Mouse (Mus musculus): ENCODE data around the gene Nars2.
A peak's percentile ranks its signal among the peaks of the same experiment; 100 is the strongest.
"Not testable (repeated sequence)": the region's sequence is repeated elsewhere in the genome, so short reads cannot be mapped to it uniquely, and the experiment has no call there.

Nars2 gene

GRCm38 (mm10) chr7:96951281-96952051, at the start of gene Nars2:
Gene Nars2, plus strand, starts transcription at chr7:96951505.
- DNase-seq (ENCODE audit: low spot score): peak; percentile 92

- DNase-seq (ENCODE audit: low spot score): no peak
These were observed 49.1 kb upstream of the Nars2 start for GRCm38 (mm10) chr7:96902183-96902582.

GRCm38 (mm10) chr7:96903088-96903985, 48.0 kb upstream of the Nars2 start:
- no peak for DNase-seq (ENCODE audit: low spot score)

- no peak for DNase-seq (ENCODE audit: low spot score)
These were observed 46.9 kb upstream of the Nars2 start for GRCm38 (mm10) chr7:96904442-96904841.

- DNase-seq (ENCODE audit: low spot score): no peak
These were observed 46.4 kb upstream of the Nars2 start for GRCm38 (mm10) chr7:96904936-96905335.

- DNase-seq (ENCODE audit: low spot score): no peak
These were observed 45.9 kb upstream of the Nars2 start for GRCm38 (mm10) chr7:96905422-96905821.

- no peak for DNase-seq (ENCODE audit: low spot score)
These were observed 45.1 kb upstream of the Nars2 start for GRCm38 (mm10) chr7:96906216-96906615.

GRCm38 (mm10) chr7:96907971-96908680, 43.2 kb upstream of the Nars2 start:
- no peak for DNase-seq (ENCODE audit: low spot score)

GRCm38 (mm10) chr7:96909856-96910255, 41.4 kb upstream of the Nars2 start:
- DNase-seq (ENCODE audit: low spot score): no peak

- no peak for DNase-seq (ENCODE audit: low spot score)
These were observed 40.9 kb upstream of the Nars2 start for GRCm38 (mm10) chr7:96910310-96910960.

- peak; percentile 84 for DNase-seq (ENCODE audit: low spot score)
These were observed 37.3 kb upstream of the Nars2 start for GRCm38 (mm10) chr7:96914031-96914430.

- peak; percentile 57 for DNase-seq (ENCODE audit: low spot score)
These were observed 35.7 kb upstream of the Nars2 start for GRCm38 (mm10) chr7:96915452-96916105.

- DNase-seq (ENCODE audit: low spot score): no peak
These were observed 30.7 kb upstream of the Nars2 start for GRCm38 (mm10) chr7:96920447-96921095.

GRCm38 (mm10) chr7:96922927-96923326, 28.4 kb upstream of the Nars2 start:
- no peak for DNase-seq (ENCODE audit: low spot score)

GRCm38 (mm10) chr7:96943715-96944377, 7.5 kb upstream of the Nars2 start:
- DNase-seq (ENCODE audit: low spot score): no peak

- not testable (repeated sequence) for DNase-seq (ENCODE audit: low spot score)
These were observed 4.8 kb upstream of the Nars2 start for GRCm38 (mm10) chr7:96946501-96946900.

GRCm38 (mm10) chr7:96952094-96952493, 789 bp downstream of the Nars2 start:
- DNase-seq (ENCODE audit: low spot score): no peak

- DNase-seq (ENCODE audit: low spot score): no peak
These were observed 7.9 kb downstream of the Nars2 start for GRCm38 (mm10) chr7:96959168-96959567.

GRCm38 (mm10) chr7:96967188-96967587, 15.9 kb downstream of the Nars2 start:
- no peak for DNase-seq (ENCODE audit: low spot score)

- DNase-seq (ENCODE audit: low spot score): no peak
These were observed 19.1 kb downstream of the Nars2 start for GRCm38 (mm10) chr7:96970359-96970758.

All from urinary bladder, postnatal 14 days (tissue).